Mouse (Mus musculus) heart, postnatal 0 days (tissue): ENCODE measurements at regions not wholly inside any gene's neighbourhood (a gene's known extent, or its start where the extent isn't known, plus 50 kb on each side); places are given as distances from the start of the nearest gene placed in this dataset.

Source experiments
- CTCF ChIP-seq: IDR thresholded peaks from 2 replicates; pipeline ENCODE4 v1.5.1; 2016; ENCODE audit warnings: antibody characterized with exemption, control low read depth, low read depth
- EP300 ChIP-seq: IDR thresholded peaks from 2 replicates; pipeline ENCODE4 v1.6.1; 2016; ENCODE audit warnings: antibody characterized with exemption, low read depth

- TF ChIP-seq EP300, result no peak
- TF ChIP-seq CTCF, result no peak
Observed at GRCm38 (mm10) chr15:62448116-62448515, 1396.9 kb downstream of the Gsdmc2 start.
